Mouse (Mus musculus) kidney, postnatal 0 days (tissue): ENCODE data around the gene Nags. TPM values are rescaled to one million over a fixed set of nuclear protein-coding genes. Genes with fewer than 3 reads are reported as not detected.
A peak's percentile ranks its signal among the peaks of the same experiment; 100 is the strongest.
"Not testable (repeated sequence)": the region's sequence is repeated elsewhere in the genome, so short reads cannot be mapped to it uniquely, and the experiment has no call there.

Experiments used
- ATAC-seq: fragments of 200-750 bp; cut with Nextera tagmentation; replicated peaks from 2 replicates; pipeline ENCODE4 v1.8.0; 2017; ENCODE audit warnings: low read depth, moderate number of reproducible peaks, moderate TSS enrichment, moderate library complexity; ENCODE audit not compliant: low FRiP score
- DNase-seq: peaks from one replicate; pipeline ENCODE4 v3.0.0-alpha.2; 2016; ENCODE audit warnings: low spot score
- H3K27ac ChIP-seq: fragments of 300-500 bp; sonication (generic); 2 replicates; pipeline ENCODE4 v1.5.1; 2014; ENCODE audit warnings: mild to moderate bottlenecking
- H3K27me3 ChIP-seq: fragments of 300-500 bp; sonication (generic); 2 replicates; pipeline ENCODE4 v1.6.1; 2014; ENCODE audit warnings: low read length, mixed read lengths; ENCODE audit not compliant: insufficient read depth
- H3K36me3 ChIP-seq: fragments of 300-500 bp; sonication (generic); 2 replicates; pipeline ENCODE4 v1.6.1; 2014; ENCODE audit warnings: low read length, mixed read lengths; ENCODE audit not compliant: insufficient read depth
- H3K4me1 ChIP-seq: fragments of 300-500 bp; sonication (generic); replicated peaks from 2 replicates; pipeline ENCODE4 v1.6.1; 2014; ENCODE audit warnings: antibody characterized with exemption, low read length, mixed read lengths; ENCODE audit not compliant: insufficient read depth
- H3K4me2 ChIP-seq: fragments of 300-500 bp; sonication (generic); 2 replicates; pipeline ENCODE4 v1.6.1; 2014; ENCODE audit warnings: mild to moderate bottlenecking, low read length, moderate library complexity, mixed read lengths
- H3K4me3 ChIP-seq: fragments of 300-500 bp; sonication (generic); replicated peaks from 2 replicates; pipeline ENCODE4 v1.5.1; 2014; ENCODE audit warnings: low read depth, low read length
- H3K9ac ChIP-seq: fragments of 300-500 bp; sonication (generic); 2 replicates; pipeline ENCODE4 v1.6.1; 2014; ENCODE audit warnings: low read depth, low read length
- H3K9me3 ChIP-seq: fragments of 300-500 bp; sonication (generic); replicated peaks from 2 replicates; pipeline ENCODE4 v1.6.1; 2016; ENCODE audit warnings: low read length, inconsistent platforms, mixed read lengths
- CTCF ChIP-seq: IDR thresholded peaks from 2 replicates; pipeline ENCODE4 v1.5.1; 2016; ENCODE audit warnings: antibody characterized with exemption, low read depth, mild to moderate bottlenecking, moderate library complexity
- WGBS: fragments of 180-500 bp; shearing (Covaris S2); extraction: QIAGEN DNeasy Blood & Tissue Kit; methylation state at CpG from one replicate; pipeline ENCODE4 v1.1.7; 2014; 5-methylcytosine and 5-hydroxymethylcytosine counted together
- polyA plus RNA-seq: library from polyadenylated mRNA; unstranded; fragments of >200 nt; fragmentation: Nextera tagmentation; extraction: Ambion mirVana; gene quantifications from 2 replicates; pipeline ENCODE4 v1.2.1, GENCODE M21; 2015

The Nags gene
- polyA plus RNA-seq, 1 experiment from 2014 or later: not detected

DNA sequence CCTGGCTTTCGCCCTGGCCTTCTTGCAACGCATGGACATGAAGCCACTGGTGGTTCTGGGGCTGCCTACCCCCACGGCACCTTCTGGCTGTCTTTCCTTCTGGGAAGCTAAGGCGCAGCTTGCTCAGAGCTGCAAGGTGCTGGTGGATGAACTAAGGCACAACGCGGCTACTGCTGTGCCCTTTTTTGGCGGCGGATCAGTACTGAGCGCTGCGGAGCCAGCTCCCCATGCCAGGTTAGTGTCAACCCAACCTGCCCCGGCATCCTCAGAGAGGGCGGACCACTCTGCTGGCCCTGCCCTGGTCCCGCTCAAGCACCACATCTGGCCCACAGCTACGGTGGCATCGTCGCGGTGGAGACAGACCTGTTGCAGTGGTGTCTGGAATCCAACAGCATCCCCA, 1.2 kb downstream of the Nags start:
- 10% methylated on average over 17 of the region's 17 CpGs for WGBS
- Histone ChIP-seq H3K9ac (no peak overlapping the region), H3K4me1 (peaks cover 9% of the 10 kb centered on the region; the same call in 1 of the 2 replicates), H3K9me3 (no peaks in the 10 kb centered on the region), H3K27me3 (peaks cover 36% of the 10 kb centered on the region), H3K4me2 (0 out of 2 replicates have a peak overlapping the region, but pooled peaks have one; percentile 51), H3K4me3 (no peak overlapping the region), H3K27ac (no peak overlapping the region), H3K36me3 (no peaks in the 10 kb centered on the region)
- ATAC-seq: no peak
- no peak for TF ChIP-seq CTCF
- no peak for DNase-seq

DNA sequence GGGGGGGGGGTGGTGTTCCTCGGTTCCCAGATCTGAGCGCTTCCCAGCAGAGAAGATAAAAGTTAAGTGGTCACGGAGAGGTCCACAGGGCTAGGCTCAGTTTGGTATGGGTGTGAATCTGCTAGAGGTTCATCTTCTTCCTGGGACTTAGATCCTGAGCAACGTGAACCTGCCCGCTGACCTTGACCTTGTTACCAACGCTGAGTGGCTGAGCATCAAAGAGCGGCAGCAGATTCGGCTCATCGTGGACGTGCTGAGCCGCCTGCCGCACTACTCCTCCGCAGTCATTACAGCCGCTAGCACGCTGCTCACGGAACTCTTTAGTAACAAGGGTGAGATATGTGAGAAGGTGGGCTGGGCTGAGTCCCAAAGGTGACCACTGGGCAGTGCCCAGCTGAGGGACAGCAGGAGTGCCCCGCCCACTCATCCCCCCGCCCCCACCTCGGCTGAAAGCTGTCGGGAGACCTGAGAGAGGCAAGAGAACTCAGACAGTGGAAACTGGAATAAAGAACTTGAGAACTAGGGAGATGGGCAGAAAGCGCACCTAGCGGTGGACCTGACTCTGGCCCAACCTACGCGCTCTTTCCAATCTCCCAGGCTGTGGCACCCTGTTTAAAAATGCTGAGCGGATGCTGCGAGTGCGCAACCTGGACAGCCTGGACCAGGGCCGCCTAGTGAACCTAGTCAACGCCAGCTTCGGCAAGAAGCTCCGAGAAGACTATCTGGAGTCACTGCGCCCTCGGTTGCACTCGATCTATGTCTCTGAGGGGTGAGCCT, 2.1 kb downstream of the Nags start:
- no peak for DNase-seq
- Histone ChIP-seq H3K9me3 (no peaks in the 10 kb centered on the region), H3K36me3 (no peaks in the 10 kb centered on the region), H3K4me1 (peaks cover 9% of the 10 kb centered on the region; the same call in 1 of the 2 replicates), H3K27me3 (peaks cover 36% of the 10 kb centered on the region), H3K4me3 (no peak overlapping the region), H3K4me2 (peak overlapping the region; percentile 33; the same call in 1 of the 2 replicates), H3K27ac (no peak overlapping the region), H3K9ac (no peak overlapping the region)
- ATAC-seq: no peak
- TF ChIP-seq CTCF: peak; percentile 32; the same call in 1 of the 2 replicates
- WGBS: 9% methylated on average over 34 of the region's 34 CpGs

DNA sequence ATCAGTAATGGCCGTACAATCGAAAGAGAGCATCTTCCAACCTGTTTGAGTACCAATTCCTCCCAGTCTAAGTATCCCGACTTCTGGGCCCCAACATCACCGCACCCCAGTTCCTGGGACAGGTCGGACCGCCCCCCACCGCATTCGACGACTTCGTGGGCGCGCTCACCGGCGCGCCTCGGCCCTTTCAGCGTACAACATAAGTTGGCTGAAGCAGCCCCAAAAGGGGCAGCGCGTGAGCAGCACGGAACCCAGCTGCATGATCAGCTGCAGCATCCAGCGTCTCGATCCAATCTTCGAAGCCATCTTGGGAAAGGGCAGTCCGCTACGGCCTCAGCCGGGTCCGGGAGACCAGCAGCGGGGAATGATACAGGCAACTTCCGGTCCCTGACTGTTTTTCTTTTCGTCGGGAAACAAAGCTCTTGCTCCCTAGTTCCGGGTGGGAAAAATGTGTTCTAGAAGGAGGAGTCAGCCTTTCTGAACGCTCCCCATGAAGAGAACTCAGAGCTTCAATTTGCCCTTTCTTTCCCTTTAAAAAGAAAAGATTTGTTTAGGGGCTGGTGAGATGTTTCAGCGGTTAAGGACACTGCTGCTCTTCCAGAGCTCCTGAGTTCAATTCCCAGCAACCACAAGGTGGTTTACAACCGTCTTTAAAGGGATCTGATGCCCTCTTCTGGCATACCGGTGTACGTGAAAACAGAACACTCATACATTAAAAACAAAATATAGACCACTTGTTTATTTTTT, 10.9 kb downstream of the Nags start, which contains the start of gene Tmem101:
Tmem101 (minus strand) TSS at position 366 of the 747 bp plus-strand sequence.
- peak; percentile 83 for ATAC-seq
- under 1% methylated on average over 37 of the region's 37 CpGs for WGBS
- Histone ChIP-seq H3K4me2 (peak within 1 kb of the TSS; percentile 82), H3K36me3 (peaks cover 14% of the 10 kb centered on the region), H3K4me3 (peak within 1 kb of the TSS; percentile 63), H3K27me3 (no peaks in the 10 kb centered on the region), H3K4me1 (0 out of 2 replicates have a peak, but pooled peaks cover 3% of the 10 kb centered on the region), H3K9me3 (no peaks in the 10 kb centered on the region), H3K27ac (peak within 1 kb of the TSS; percentile 37; the same call in 1 of the 2 replicates), H3K9ac (peak within 1 kb of the TSS; percentile 70)
- TF ChIP-seq CTCF: peak; percentile 63
- peak; percentile 95 for DNase-seq

DNA sequence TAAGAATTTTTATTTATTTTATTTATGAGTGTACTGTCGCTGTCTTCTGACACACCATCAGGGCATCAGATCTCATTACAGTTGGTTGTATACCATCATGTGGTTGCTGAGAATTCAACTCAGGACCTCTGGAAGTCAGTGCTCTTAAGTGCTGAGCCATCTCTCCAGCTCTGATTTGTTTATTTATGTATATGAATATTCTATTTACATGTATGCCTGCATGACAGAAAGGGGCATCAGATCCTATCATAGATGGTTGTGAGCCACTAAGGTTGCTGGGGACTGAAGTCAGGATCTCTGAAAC, 11.4 kb downstream of the Nags start:
- DNase-seq (no peak), ATAC-seq (no peak)
- Histone ChIP-seq H3K27me3 (no peaks in the 10 kb centered on the region), H3K4me3 (no peak overlapping the region), H3K4me2 (peak overlapping the region; percentile 82; the same call in 1 of the 2 replicates), H3K9ac (no peak overlapping the region), H3K4me1 (0 out of 2 replicates have a peak, but pooled peaks cover 3% of the 10 kb centered on the region), H3K36me3 (peaks cover 18% of the 10 kb centered on the region), H3K27ac (no peak overlapping the region), H3K9me3 (no peaks in the 10 kb centered on the region)
- 15% methylated on average over 1 of the region's 1 CpGs for WGBS
- no peak for TF ChIP-seq CTCF

DNA sequence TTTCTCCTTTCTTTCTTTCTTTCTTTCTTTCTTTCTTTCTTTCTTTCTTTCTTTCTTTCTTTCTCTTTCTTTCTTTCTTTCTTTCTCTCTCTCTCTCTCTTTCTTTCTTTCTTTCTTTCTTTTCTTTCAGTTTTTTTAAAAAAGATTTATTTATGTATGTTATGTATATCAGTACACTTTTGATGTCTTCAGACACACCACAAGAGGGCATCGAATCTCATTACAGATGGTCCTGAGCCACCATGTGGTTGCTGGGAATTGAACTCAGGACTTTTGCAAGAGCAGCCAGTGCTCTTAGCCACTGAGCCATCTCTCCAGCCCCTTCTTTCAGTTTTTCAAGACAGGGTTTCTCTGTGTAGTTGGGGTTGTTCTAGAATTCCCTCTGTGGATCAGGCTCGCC, 12.7 kb downstream of the Nags start:
- ATAC-seq, H3K4me3 ChIP-seq, H3K4me1 ChIP-seq, H3K27me3 ChIP-seq, H3K4me2 ChIP-seq, H3K9me3 ChIP-seq, DNase-seq, H3K9ac ChIP-seq, H3K27ac ChIP-seq: not testable (repeated sequence)
- H3K36me3 ChIP-seq: peaks cover 20% of the 10 kb centered on the region
- WGBS: 80% methylated on average over 2 of the region's 2 CpGs

DNA sequence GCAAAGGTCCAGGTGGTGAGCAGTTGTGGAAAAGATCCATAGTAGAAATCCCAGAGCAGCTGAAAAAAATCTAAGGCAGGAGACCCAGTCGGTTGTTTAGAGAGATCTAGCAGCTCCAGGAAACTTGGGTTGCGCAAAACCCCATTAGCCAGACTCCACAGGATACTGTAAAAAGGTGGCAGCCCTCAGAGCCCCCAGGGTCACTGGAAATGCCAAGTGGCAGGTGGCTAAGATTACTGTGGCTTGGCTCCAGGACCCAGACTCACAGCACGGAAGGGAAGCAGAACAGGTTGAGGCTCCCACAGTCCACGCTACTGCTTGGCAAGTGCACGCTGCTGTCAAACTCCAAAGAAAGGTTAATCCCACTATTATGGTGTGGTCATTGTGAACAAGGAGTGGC, 14.5 kb downstream of the Nags start:
- Histone ChIP-seq H3K9me3 (no peaks in the 10 kb centered on the region), H3K36me3 (peaks cover 17% of the 10 kb centered on the region), H3K4me2 (no peak overlapping the region), H3K9ac (no peak overlapping the region), H3K27me3 (no peaks in the 10 kb centered on the region), H3K4me3 (no peak overlapping the region), H3K4me1 (0 out of 2 replicates have a peak, but pooled peaks cover 3% of the 10 kb centered on the region), H3K27ac (no peak overlapping the region)
- 77% methylated on average over 5 of the region's 5 CpGs for WGBS
- TF ChIP-seq CTCF: no peak
- DNase-seq (no peak), ATAC-seq (no peak)
